Mouse (Mus musculus): ENCODE measurements around the gene Sox30. TPM values are rescaled to one million over a fixed set of nuclear protein-coding genes. Genes with fewer than 3 reads are reported as not detected.
A peak's percentile ranks its signal among the peaks of the same experiment; 100 is the strongest.

Sox30 gene
- total RNA-seq, 2 experiments from 2014 or later, result not detected

GRCm38 (mm10) chr11:46055896-46056769 is 76.0 kb downstream of the Sox30 start, which contains the start of gene Adam19:
Gene Adam19 (plus strand): TSS chr11:46055992.
- peak; percentile 78 for DNase-seq

- DNase-seq, result no peak
Observed at GRCm38 (mm10) chr11:46056770-46057411, 76.8 kb downstream of the Sox30 start.

- no peak for DNase-seq
Observed at GRCm38 (mm10) chr11:46058011-46058410, 77.9 kb downstream of the Sox30 start.

GRCm38 (mm10) chr11:46058916-46059315 is 78.8 kb downstream of the Sox30 start:
- DNase-seq, result no peak

- DNase-seq, result no peak
Observed at GRCm38 (mm10) chr11:46059887-46060650, 80.0 kb downstream of the Sox30 start.

GRCm38 (mm10) chr11:46060651-46061020 is 80.5 kb downstream of the Sox30 start:
- DNase-seq, result no peak

- no peak for DNase-seq
Observed at GRCm38 (mm10) chr11:46061776-46062445, 81.8 kb downstream of the Sox30 start.

- no peak for DNase-seq
Observed at GRCm38 (mm10) chr11:46062569-46062968, 82.5 kb downstream of the Sox30 start.

GRCm38 (mm10) chr11:46062993-46063731 is 83.1 kb downstream of the Sox30 start:
- no peak for DNase-seq

GRCm38 (mm10) chr11:46064767-46065166 is 84.7 kb downstream of the Sox30 start:
- no peak for DNase-seq

GRCm38 (mm10) chr11:46065201-46066011 is 85.3 kb downstream of the Sox30 start:
- DNase-seq, result peak; percentile 61

Other genes with a start within 250 kb of the Sox30 start
- gene Clint1, start 128.3 kb upstream of the Sox30 start, total RNA-seq (2021), result 10 to 100 TPM; 27.8 to 35.3 TPM
- gene Lsm11, start 35.4 kb upstream of the Sox30 start, total RNA-seq (2021), result 1 to 10 TPM; 1.9 to 2.6 TPM
- 1 to 10 TPM; 4.8 to 5.4 TPM for gene Thg1l, start 24.8 kb upstream of the Sox30 start, total RNA-seq (2021)
- gene Gm12166, start 72.0 kb downstream of the Sox30 start, total RNA-seq (2021), result 1 to 10 TPM in 1 of 2 experiments, under 1 TPM in 1; 0.51 to 1.2 TPM
- 1 to 10 TPM; 4.9 to 8.0 TPM for gene Adam19, start 75.7 kb downstream of the Sox30 start, total RNA-seq (2021)
- gene Nipal4, start 186.2 kb downstream of the Sox30 start, total RNA-seq (2021), result not detected